Mouse (Mus musculus): Measurements from ENCODE around the gene Katnal1. TPM values are rescaled to one million over a fixed set of nuclear protein-coding genes. Genes with fewer than 3 reads are reported as not detected.

Katnal1 gene
- polyA plus RNA-seq, 1 experiment = 2.4 TPM

DNA sequence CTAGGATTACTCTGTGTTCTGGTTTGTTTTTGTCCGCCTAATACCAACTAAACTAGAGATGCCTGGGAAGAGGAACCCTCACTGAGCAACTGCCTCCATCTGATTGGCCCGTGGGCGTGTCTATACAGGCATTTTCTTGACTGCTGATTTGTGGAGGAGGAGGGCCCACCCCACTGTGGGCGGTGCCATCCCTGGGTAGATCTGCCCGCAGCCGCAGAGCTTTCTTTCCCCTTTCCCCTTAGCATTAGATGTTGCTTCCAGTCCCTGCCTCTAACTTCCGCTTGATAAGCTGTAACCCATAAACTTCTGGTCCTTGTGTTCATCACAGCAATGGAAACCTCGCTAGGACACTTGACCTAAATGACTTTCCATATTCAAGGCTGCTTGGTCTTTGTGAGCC lies 92.1 kb downstream of the Katnal1 start:
- no peaks in the 10 kb centered on the region; the same call in 1 of the 2 replicates for H3K4me1 ChIP-seq (ENCODE audit: control insufficient read depth, insufficient read depth, insufficient read length)
- H3K36me3 ChIP-seq (ENCODE audit: control insufficient read depth, insufficient read depth, low read length) = no peaks in the 10 kb centered on the region
- H3K4me3 ChIP-seq (ENCODE audit: extremely low read depth, insufficient read depth, insufficient read length) = no peak overlapping the region
- peak in 1 of 2 experiments; percentile 46 for DNase-seq (ENCODE audit: low read depth in 1 of 2, low spot score in 2 of 2)
- H3K27me3 ChIP-seq (ENCODE audit: control insufficient read depth, insufficient read depth, low read length) = no peaks in the 10 kb centered on the region
- no peak overlapping the region for H3K27ac ChIP-seq (ENCODE audit: insufficient read depth, low read length)
- WGBS = 36% methylated on average over 8 of the region's 8 CpGs
- TF ChIP-seq POLR2A (IDR thresholded peaks at IDR 0.05; ENCODE audit: low read depth, low read length) (no peak), CTCF (IDR thresholded peaks at IDR 0.05; ENCODE audit: extremely low read depth, insufficient read depth, insufficient read length, insufficient replicate concordance) (no peak)

DNA sequence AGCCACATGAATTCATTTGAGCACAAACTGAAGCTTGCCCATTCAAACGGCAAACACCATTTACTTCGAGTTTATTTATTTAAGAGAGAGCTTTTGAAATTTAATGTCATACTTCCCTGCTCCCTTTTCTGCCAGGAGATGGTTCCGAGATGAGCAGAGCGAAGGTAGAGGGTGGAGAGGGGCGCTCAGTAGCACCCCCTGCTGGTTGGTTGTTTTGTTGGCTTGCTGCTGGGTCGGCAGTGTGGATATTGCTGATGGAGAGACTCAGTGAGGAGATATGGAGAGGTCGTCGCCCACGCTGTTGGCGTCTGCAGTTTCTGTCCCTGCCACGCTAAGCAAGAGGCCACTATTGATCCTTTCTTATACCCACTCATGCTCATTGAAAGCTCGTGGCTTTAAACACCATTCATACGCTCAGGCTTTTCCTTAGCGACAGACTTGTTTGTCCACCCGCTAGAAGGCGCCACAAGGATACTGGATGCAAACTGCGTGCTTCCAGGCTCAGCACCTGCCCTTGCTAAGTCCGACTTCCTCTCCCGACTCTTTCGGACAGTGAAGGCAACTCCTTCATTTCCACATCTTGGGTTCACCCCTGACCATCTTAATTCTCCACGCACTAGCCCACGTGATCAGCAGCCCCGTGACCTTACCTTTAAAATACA lies 97.4 kb downstream of the Katnal1 start:
- Histone ChIP-seq H3K36me3 (ENCODE audit: control insufficient read depth, insufficient read depth, low read length) (no peaks in the 10 kb centered on the region), H3K27me3 (ENCODE audit: control insufficient read depth, insufficient read depth, low read length) (no peaks in the 10 kb centered on the region), H3K4me3 (ENCODE audit: extremely low read depth, insufficient read depth, insufficient read length) (peak overlapping the region; percentile 18; the same call in 1 of the 2 replicates), H3K4me1 (ENCODE audit: control insufficient read depth, insufficient read depth, insufficient read length) (peaks cover 4% of the 10 kb centered on the region; the same call in 1 of the 2 replicates), H3K27ac (ENCODE audit: insufficient read depth, low read length) (no peak overlapping the region)
- peak; percentile 90 for TF ChIP-seq CTCF (IDR thresholded peaks at IDR 0.05; ENCODE audit: extremely low read depth, insufficient read depth, insufficient read length, insufficient replicate concordance)
- TF ChIP-seq POLR2A (IDR thresholded peaks at IDR 0.05; ENCODE audit: low read depth, low read length) = no peak
- 17% methylated on average over 23 of the region's 23 CpGs for WGBS
- peak; percentile 55 to 75 for DNase-seq (ENCODE audit: low read depth in 1 of 2, low spot score in 2 of 2)

DNA sequence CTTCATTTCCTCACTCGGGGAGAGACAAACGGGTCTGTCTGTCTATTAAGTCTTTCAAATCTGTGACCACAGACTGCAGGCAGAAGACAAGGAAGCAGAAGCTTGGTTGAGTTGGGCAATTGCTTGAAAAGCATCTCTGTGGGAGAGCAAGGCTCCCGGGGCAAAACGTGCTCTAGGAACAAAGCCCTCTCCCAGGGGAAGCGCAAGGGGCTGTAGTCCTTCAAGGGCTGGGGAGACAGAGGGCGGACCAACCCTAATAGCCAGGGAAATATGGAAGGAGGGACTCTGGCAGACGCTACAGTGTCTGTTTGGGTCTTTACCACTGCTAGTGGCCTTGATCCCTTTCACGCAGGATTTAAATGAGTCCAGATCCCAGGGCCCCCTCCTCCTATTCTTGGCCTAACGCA lies 98.0 kb downstream of the Katnal1 start:
- TF ChIP-seq POLR2A (IDR thresholded peaks at IDR 0.05; ENCODE audit: low read depth, low read length) = no peak
- no peak for TF ChIP-seq CTCF (IDR thresholded peaks at IDR 0.05; ENCODE audit: extremely low read depth, insufficient read depth, insufficient read length, insufficient replicate concordance)
- Histone ChIP-seq H3K4me3 (ENCODE audit: extremely low read depth, insufficient read depth, insufficient read length) (peak overlapping the region; percentile 18; the same call in 1 of the 2 replicates), H3K27me3 (ENCODE audit: control insufficient read depth, insufficient read depth, low read length) (no peaks in the 10 kb centered on the region), H3K27ac (ENCODE audit: insufficient read depth, low read length) (no peak overlapping the region), H3K4me1 (ENCODE audit: control insufficient read depth, insufficient read depth, insufficient read length) (peaks cover 4% of the 10 kb centered on the region; the same call in 1 of the 2 replicates), H3K36me3 (ENCODE audit: control insufficient read depth, insufficient read depth, low read length) (no peaks in the 10 kb centered on the region)
- no peak for DNase-seq (ENCODE audit: low read depth in 1 of 2, low spot score in 2 of 2)
- 17% methylated on average over 9 of the region's 9 CpGs for WGBS

DNA sequence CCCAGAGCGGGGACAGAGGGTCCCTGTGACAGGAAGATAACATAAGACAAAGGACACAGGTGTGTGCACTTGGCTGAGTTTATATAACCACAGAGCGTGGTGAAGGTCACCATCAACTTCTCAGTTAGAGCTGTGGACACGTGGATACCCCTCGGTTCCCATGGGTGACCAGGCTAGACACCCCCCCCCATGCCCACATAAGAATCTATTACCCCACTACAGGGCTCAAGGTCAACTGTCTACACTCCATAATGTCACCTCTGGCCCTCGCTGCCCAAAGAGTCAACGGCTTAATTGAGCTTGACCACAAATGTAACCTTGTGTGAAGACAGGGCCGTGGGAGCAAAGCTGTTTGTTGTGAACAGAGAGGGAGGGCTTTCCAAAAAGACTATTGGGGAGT lies 103.4 kb downstream of the Katnal1 start:
- H3K4me3 ChIP-seq (ENCODE audit: extremely low read depth, insufficient read depth, insufficient read length) = no peak overlapping the region
- H3K4me1 ChIP-seq (ENCODE audit: control insufficient read depth, insufficient read depth, insufficient read length) = no peaks in the 10 kb centered on the region
- H3K27me3 ChIP-seq (ENCODE audit: control insufficient read depth, insufficient read depth, low read length) = no peaks in the 10 kb centered on the region
- no peak for DNase-seq (ENCODE audit: low read depth in 1 of 2, low spot score in 2 of 2)
- H3K36me3 ChIP-seq (ENCODE audit: control insufficient read depth, insufficient read depth, low read length) = no peaks in the 10 kb centered on the region
- WGBS = 42% methylated on average over 7 of the region's 7 CpGs
- TF ChIP-seq POLR2A (IDR thresholded peaks at IDR 0.05; ENCODE audit: low read depth, low read length) = no peak
- TF ChIP-seq CTCF (IDR thresholded peaks at IDR 0.05; ENCODE audit: extremely low read depth, insufficient read depth, insufficient read length, insufficient replicate concordance) = no peak
- H3K27ac ChIP-seq (ENCODE audit: insufficient read depth, low read length) = no peak overlapping the region

DNA sequence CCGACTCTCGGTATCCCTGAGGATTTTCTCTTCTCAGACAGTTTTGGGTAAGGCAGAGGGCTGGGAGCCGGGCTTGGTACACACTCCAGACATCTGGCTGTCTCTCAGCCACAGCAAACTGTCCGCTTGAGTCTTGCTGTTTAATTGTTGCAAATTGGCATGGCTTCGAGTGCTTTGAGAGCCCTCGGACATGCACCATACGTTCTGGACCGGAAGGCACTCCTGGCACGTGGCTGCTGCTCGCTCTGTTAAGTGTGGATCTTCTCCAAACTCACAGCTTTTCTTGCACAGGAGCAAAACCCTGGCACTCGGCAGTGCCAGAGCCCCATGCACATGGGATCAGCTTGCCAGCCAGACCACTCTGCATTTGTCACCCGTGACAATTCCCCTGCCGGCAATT lies 106.3 kb downstream of the Katnal1 start:
- TF ChIP-seq POLR2A (IDR thresholded peaks at IDR 0.05; ENCODE audit: low read depth, low read length) (no peak), CTCF (IDR thresholded peaks at IDR 0.05; ENCODE audit: extremely low read depth, insufficient read depth, insufficient read length, insufficient replicate concordance) (no peak)
- WGBS = 92% methylated on average over 13 of the region's 13 CpGs
- H3K36me3 ChIP-seq (ENCODE audit: control insufficient read depth, insufficient read depth, low read length) = no peaks in the 10 kb centered on the region
- DNase-seq (ENCODE audit: low read depth in 1 of 2, low spot score in 2 of 2) = no peak
- no peak overlapping the region for H3K27ac ChIP-seq (ENCODE audit: insufficient read depth, low read length)
- H3K4me1 ChIP-seq (ENCODE audit: control insufficient read depth, insufficient read depth, insufficient read length) = peaks cover 3% of the 10 kb centered on the region; the same call in 1 of the 2 replicates
- no peaks in the 10 kb centered on the region for H3K27me3 ChIP-seq (ENCODE audit: control insufficient read depth, insufficient read depth, low read length)
- H3K4me3 ChIP-seq (ENCODE audit: extremely low read depth, insufficient read depth, insufficient read length) = no peak overlapping the region

Other genes starting within 250 kb of the Katnal1 start
- not detected in 2 replicates for gene Gm42791, start 65.8 kb upstream of the Katnal1 start, polyA plus RNA-seq (2012; rRNA removed)

Data from spleen, adult 2 months (tissue).